Mouse (Mus musculus) cerebral cortex, adult 2 months (tissue): Measurements from ENCODE around the gene Nmb.

Experiments used
- WGBS: fragments of 180-500 bp; shearing (Covaris S2); methylation state at CpG from one replicate; pipeline ENCODE4 v1.1.7; 2018; 5-methylcytosine and 5-hydroxymethylcytosine counted together

Gene Nmb

DNA sequence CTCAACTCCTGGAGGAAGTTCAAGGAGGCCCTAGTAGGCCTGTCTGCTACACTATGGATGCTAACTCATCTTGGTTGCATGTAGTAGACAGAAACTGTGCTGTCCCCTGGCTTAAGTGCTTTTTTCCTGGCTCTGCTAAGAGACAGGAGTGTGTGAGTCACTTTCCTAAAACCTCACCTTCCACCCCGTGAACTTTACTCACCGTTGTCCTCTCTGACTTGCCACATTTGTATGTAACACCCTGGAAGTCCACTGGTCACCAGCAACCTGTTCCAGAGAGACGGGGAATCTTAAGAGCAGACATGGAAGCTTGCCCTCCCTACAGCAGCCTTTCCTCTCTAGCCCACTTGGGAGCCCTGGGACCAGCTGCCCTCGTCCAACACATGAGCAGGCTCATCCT lies 7.2 kb downstream of the Nmb start:
- WGBS: 92% methylated on average over 4 of the region's 4 CpGs

DNA sequence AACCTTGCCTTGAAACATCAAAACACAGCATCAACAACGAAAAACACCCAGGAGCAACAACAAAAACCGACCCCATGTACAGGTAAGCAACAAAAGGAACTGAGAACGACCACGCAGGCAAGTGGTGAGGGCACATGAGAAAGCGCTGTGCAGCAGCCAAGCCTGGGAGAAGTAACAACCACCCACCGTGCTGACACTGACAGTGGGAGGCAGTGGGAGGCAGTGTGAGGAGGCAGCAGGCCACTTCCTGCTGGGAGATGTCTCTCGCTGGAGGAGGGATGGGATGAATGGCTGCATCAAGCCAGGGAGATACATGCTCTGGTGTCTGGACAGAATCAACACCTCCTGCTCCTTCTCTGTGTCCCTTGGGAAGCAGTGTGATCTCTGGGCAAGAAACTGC lies 7.7 kb downstream of the Nmb start:
- 53% methylated on average over 7 of the region's 7 CpGs for WGBS

- 82% methylated on average over 14 of the region's 14 CpGs for WGBS
Observed at GRCm38 (mm10) chr7:80894815-80895519, 9.9 kb downstream of the Nmb start.

GRCm38 (mm10) chr7:80894196-80894595 lies 10.7 kb downstream of the Nmb start:
- 46% methylated on average over 7 of the region's 7 CpGs for WGBS

DNA sequence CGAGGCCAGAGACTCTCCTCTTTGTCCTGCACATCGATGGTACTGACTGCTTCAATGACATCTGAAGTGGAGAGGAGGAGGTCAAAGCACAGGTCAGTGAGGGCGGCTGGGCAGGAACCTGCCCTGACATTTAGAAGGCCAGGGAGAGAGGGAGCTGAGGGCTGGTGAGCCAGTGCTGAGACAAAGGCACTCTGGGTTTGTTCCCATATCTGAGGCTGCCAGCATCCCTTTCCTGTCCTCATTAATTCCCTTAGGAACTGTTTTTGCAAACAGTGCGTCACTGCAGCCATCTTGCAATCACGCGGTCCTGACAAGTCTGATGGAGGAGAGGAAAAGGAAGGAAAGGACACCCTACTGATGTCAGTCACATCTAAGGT lies 11.1 kb downstream of the Nmb start:
- WGBS: 63% methylated on average over 6 of the region's 6 CpGs

GRCm38 (mm10) chr7:80893086-80893752 lies 11.7 kb downstream of the Nmb start:
- 86% methylated on average over 15 of the region's 15 CpGs for WGBS

DNA sequence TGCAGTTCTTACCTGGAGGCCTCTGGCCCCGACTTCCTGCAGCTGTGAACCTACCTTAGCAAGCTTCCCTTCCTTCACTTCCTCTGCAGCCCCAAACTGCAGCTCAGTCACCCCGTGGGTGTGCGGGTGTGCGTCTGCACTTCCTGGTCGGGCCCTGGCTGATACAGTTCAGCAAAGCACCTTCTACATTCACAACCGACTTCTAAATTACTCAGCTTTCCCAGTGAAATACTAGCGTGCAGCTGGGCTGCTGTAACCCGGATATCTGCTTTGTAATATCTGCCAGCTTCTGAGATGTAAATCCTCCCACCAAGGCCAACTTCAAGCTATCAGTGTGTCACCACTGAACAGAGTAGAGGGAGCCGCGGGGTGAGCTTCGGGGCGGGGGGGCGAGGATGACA lies 15.0 kb downstream of the Nmb start:
- WGBS: 68% methylated on average over 13 of the region's 13 CpGs

DNA sequence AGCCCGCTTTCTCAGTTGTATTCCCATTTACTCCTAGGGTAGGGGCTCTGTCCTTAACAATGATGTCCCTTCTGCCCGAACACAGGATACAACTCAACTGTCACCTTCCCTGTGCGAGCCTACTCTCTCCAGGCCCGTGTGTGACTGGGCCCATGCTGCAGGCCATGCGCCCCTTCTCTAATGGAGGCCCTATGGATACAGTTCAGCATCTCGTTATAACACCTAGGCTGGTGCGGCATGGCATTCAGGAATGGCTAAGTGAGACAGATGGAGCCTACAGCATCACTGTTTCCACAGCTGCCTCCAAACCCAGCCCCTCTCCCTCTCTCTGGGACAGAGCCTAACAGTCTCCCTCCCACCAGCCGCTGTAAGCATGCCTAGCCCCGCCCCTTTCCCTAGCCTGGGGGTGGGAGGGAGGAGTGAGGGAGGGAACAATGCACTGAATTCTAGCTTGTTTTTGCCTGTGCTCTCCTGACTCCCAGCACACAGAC lies 15.8 kb downstream of the Nmb start:
- WGBS: 42% methylated on average over 9 of the region's 9 CpGs

GRCm38 (mm10) chr7:80888595-80888994 lies 16.3 kb downstream of the Nmb start:
- WGBS: 65% methylated on average over 7 of the region's 7 CpGs

GRCm38 (mm10) chr7:80885666-80886065 lies 19.2 kb downstream of the Nmb start:
- 28% methylated on average over 1 of the region's 1 CpGs for WGBS

- 14% methylated on average over 14 of the region's 14 CpGs for WGBS
Observed at GRCm38 (mm10) chr7:80882830-80883505, 21.9 kb downstream of the Nmb start.

- 78% methylated on average over 37 of the region's 37 CpGs for WGBS
Observed at GRCm38 (mm10) chr7:80875727-80876126, 29.1 kb downstream of the Nmb start.

GRCm38 (mm10) chr7:80873631-80874030 lies 31.2 kb downstream of the Nmb start:
- WGBS: 96% methylated on average over 2 of the region's 2 CpGs

- 67% methylated on average over 5 of the region's 5 CpGs for WGBS
Observed at GRCm38 (mm10) chr7:80873038-80873437, 31.8 kb downstream of the Nmb start.

- WGBS: 84% methylated on average over 2 of the region's 2 CpGs
Observed at GRCm38 (mm10) chr7:80868686-80869085, 36.2 kb downstream of the Nmb start.

GRCm38 (mm10) chr7:80866514-80867147 lies 38.2 kb downstream of the Nmb start:
- 85% methylated on average over 7 of the region's 7 CpGs for WGBS

DNA sequence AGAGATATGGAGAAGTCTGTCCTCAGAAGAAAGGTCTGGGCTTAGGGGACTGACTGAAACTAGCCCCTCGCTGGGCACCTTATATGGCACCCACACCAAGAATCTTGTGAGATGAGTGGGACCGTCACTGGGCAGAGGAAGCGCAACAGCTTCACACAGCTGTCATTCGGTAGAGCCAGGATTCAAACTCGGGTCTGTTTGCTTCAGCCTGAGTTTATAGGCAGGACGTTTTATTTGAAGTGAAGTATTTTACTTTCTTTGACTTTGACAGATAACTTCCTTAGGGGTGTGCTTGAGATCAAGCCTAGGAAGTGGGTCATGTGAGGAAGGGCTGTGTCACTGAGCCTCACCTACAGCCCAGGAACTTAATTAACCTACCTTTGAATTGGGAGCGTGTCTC lies 39.4 kb downstream of the Nmb start:
- 91% methylated on average over 7 of the region's 7 CpGs for WGBS

DNA sequence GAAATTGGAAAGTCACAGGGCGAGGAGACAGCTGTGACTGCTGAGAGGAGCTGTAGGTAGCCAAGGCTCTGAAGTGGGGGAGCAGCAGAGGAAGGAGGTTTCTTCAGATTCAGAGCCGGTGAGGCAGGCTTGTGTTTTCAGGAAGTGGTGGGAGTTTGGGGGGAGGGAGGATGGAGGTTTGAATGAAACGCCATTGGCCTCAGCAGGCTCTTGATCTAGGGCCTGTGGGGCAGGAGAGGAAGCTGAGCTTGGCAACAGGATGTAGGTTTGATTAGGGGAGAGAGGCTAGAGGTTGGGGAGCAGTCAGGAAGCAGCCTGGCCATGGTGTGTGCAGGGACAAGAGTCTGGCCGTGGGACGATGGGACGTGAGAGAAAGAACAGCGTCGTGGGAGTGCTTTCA lies 40.0 kb downstream of the Nmb start:
- WGBS: 27% methylated on average over 8 of the region's 8 CpGs

GRCm38 (mm10) chr7:80864151-80864550 lies 40.7 kb downstream of the Nmb start:
- 38% methylated on average over 1 of the region's 1 CpGs for WGBS

DNA sequence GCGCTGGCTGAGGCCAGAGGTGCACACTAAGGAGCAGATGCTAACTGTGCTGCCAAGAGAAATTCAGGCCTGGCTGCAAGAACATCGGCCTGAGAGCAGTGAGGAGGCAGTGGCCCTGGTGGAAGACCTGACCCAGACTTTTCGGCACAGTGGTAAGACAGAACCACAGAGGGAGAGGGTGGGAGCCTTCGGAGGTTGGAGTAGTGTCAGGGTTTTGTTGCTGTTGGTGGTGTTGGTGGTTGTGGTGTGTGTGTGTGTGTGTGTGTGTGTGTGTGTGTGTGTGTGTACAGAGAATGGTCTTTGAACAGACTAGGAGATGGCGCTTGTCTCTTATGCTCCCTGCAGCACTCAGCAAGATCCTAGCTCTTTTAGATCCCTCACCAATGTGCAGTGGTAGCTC lies 41.4 kb downstream of the Nmb start:
- 54% methylated on average over 5 of the region's 5 CpGs for WGBS

- WGBS: 93% methylated on average over 2 of the region's 2 CpGs
Observed at GRCm38 (mm10) chr7:80862475-80862874, 42.4 kb downstream of the Nmb start.

DNA sequence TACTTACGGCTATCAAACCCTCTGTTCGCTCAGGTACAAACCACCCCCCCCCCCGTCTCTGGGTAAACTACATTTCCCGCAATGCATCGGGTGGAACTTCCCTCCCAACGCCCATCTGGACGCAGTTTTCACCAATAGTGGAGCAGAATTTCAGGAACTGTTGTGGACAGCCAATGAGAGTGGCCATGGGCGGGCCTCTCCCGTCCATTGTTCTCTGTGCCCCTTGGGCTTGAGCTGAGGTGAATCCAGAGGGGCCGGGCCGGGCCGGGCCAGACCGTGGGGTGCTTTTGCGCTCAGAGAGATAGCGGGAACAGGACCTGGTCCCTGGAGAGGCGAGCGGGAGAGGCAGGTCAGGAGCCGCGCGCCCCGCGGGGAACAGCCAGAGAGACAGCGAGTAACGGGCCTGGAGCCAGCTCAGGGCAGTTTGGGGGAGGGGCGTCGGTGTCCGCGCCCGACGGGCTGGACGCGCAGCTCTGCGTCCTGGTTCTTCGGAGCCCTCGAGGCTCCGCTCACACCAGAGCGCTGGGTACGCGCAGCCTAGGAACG lies 44.1 kb downstream of the Nmb start, which contains the start of gene Zscan2:
TSS of gene Zscan2 (plus strand) at position 192 of the 546 bp plus-strand sequence.
- WGBS: under 1% methylated on average over 40 of the region's 40 CpGs
